Mouse (Mus musculus): Measurements from ENCODE around the gene C2cd4c. TPM values are rescaled to one million over a fixed set of nuclear protein-coding genes. Genes with fewer than 3 reads are reported as not detected.

Gene C2cd4c
- polyA plus RNA-seq, 1 experiment from 2014 or later: not detected

GRCm38 (mm10) chr10:79578891-79579290, 34.9 kb downstream of the C2cd4c start:
- Histone ChIP-seq H3K4me2 (no peak overlapping the region), H3K4me1 (ENCODE audit: insufficient read depth) (no peaks in the 10 kb centered on the region), H3K27me3 (ENCODE audit: insufficient read depth, low read length) (no peaks in the 10 kb centered on the region), H3K9ac (no peak overlapping the region), H3K27ac (ENCODE audit: low read depth) (no peak overlapping the region), H3K4me3 (ENCODE audit: low read depth, low read length) (no peak overlapping the region), H3K36me3 (ENCODE audit: insufficient read depth) (no peaks in the 10 kb centered on the region), H3K9me3 (ENCODE audit: low read depth, low read length) (no peaks in the 10 kb centered on the region)
- ATAC-seq (ENCODE audit: insufficient read depth) (no peak), DNase-seq (no peak)
- no peak for TF ChIP-seq CTCF (IDR thresholded peaks at IDR 0.05; ENCODE audit: low read depth)
- 65% methylated on average over 7 of the region's 7 CpGs for WGBS

- Histone ChIP-seq H3K36me3 (ENCODE audit: insufficient read depth) (no peaks in the 10 kb centered on the region), H3K4me1 (ENCODE audit: insufficient read depth) (no peaks in the 10 kb centered on the region), H3K27me3 (ENCODE audit: insufficient read depth, low read length) (no peaks in the 10 kb centered on the region), H3K9me3 (ENCODE audit: low read depth, low read length) (no peaks in the 10 kb centered on the region), H3K4me2 (no peak overlapping the region), H3K4me3 (ENCODE audit: low read depth, low read length) (no peak overlapping the region), H3K27ac (ENCODE audit: low read depth) (no peak overlapping the region), H3K9ac (no peak overlapping the region)
- 70% methylated on average over 9 of the region's 9 CpGs for WGBS
- ATAC-seq (ENCODE audit: insufficient read depth) (no peak), DNase-seq (no peak)
- TF ChIP-seq CTCF (IDR thresholded peaks at IDR 0.05; ENCODE audit: low read depth): no peak
Observed at GRCm38 (mm10) chr10:79578276-79578675, 35.5 kb downstream of the C2cd4c start.

- Histone ChIP-seq H3K27me3 (ENCODE audit: insufficient read depth, low read length) (no peaks in the 10 kb centered on the region), H3K4me3 (ENCODE audit: low read depth, low read length) (no peak overlapping the region), H3K27ac (ENCODE audit: low read depth) (no peak overlapping the region), H3K9ac (no peak overlapping the region), H3K36me3 (ENCODE audit: insufficient read depth) (no peaks in the 10 kb centered on the region), H3K9me3 (ENCODE audit: low read depth, low read length) (no peaks in the 10 kb centered on the region), H3K4me1 (ENCODE audit: insufficient read depth) (no peaks in the 10 kb centered on the region), H3K4me2 (no peak overlapping the region)
- no peak for ATAC-seq (ENCODE audit: insufficient read depth)
- no peak for DNase-seq
- no peak for TF ChIP-seq CTCF (IDR thresholded peaks at IDR 0.05; ENCODE audit: low read depth)
- 64% methylated on average over 4 of the region's 4 CpGs for WGBS
Observed at GRCm38 (mm10) chr10:79577376-79577775, 36.4 kb downstream of the C2cd4c start.

- DNase-seq (no peak), ATAC-seq (ENCODE audit: insufficient read depth) (no peak)
- Histone ChIP-seq H3K4me3 (ENCODE audit: low read depth, low read length) (no peak overlapping the region), H3K9me3 (ENCODE audit: low read depth, low read length) (no peaks in the 10 kb centered on the region), H3K27me3 (ENCODE audit: insufficient read depth, low read length) (no peaks in the 10 kb centered on the region), H3K4me1 (ENCODE audit: insufficient read depth) (no peaks in the 10 kb centered on the region), H3K27ac (ENCODE audit: low read depth) (no peak overlapping the region), H3K36me3 (ENCODE audit: insufficient read depth) (no peaks in the 10 kb centered on the region), H3K4me2 (no peak overlapping the region), H3K9ac (no peak overlapping the region)
- TF ChIP-seq CTCF (IDR thresholded peaks at IDR 0.05; ENCODE audit: low read depth): no peak
- WGBS: 69% methylated on average over 6 of the region's 6 CpGs
Observed at GRCm38 (mm10) chr10:79575754-79576153, 38.1 kb downstream of the C2cd4c start.

GRCm38 (mm10) chr10:79574796-79575195, 39.0 kb downstream of the C2cd4c start:
- Histone ChIP-seq H3K27me3 (ENCODE audit: insufficient read depth, low read length) (no peaks in the 10 kb centered on the region), H3K27ac (ENCODE audit: low read depth) (no peak overlapping the region), H3K9ac (no peak overlapping the region), H3K4me2 (no peak overlapping the region), H3K4me3 (ENCODE audit: low read depth, low read length) (no peak overlapping the region), H3K4me1 (ENCODE audit: insufficient read depth) (no peaks in the 10 kb centered on the region), H3K9me3 (ENCODE audit: low read depth, low read length) (no peaks in the 10 kb centered on the region), H3K36me3 (ENCODE audit: insufficient read depth) (no peaks in the 10 kb centered on the region)
- no peak for ATAC-seq (ENCODE audit: insufficient read depth)
- TF ChIP-seq CTCF (IDR thresholded peaks at IDR 0.05; ENCODE audit: low read depth): no peak
- 82% methylated on average over 6 of the region's 6 CpGs for WGBS
- no peak for DNase-seq

GRCm38 (mm10) chr10:79574350-79574749, 39.5 kb downstream of the C2cd4c start:
- TF ChIP-seq CTCF (IDR thresholded peaks at IDR 0.05; ENCODE audit: low read depth): no peak
- DNase-seq (no peak), ATAC-seq (ENCODE audit: insufficient read depth) (no peak)
- WGBS: 76% methylated on average over 8 of the region's 8 CpGs
- Histone ChIP-seq H3K27ac (ENCODE audit: low read depth) (no peak overlapping the region), H3K9me3 (ENCODE audit: low read depth, low read length) (no peaks in the 10 kb centered on the region), H3K4me2 (no peak overlapping the region), H3K9ac (no peak overlapping the region), H3K4me1 (ENCODE audit: insufficient read depth) (no peaks in the 10 kb centered on the region), H3K27me3 (ENCODE audit: insufficient read depth, low read length) (no peaks in the 10 kb centered on the region), H3K36me3 (ENCODE audit: insufficient read depth) (no peaks in the 10 kb centered on the region), H3K4me3 (ENCODE audit: low read depth, low read length) (no peak overlapping the region)

GRCm38 (mm10) chr10:79573611-79574010, 40.2 kb downstream of the C2cd4c start:
- H3K36me3 ChIP-seq (ENCODE audit: insufficient read depth): no peaks in the 10 kb centered on the region
- H3K4me2 ChIP-seq: no peak overlapping the region
- H3K27me3 ChIP-seq (ENCODE audit: insufficient read depth, low read length): no peaks in the 10 kb centered on the region
- no peaks in the 10 kb centered on the region for H3K9me3 ChIP-seq (ENCODE audit: low read depth, low read length)
- no peak for DNase-seq
- TF ChIP-seq CTCF (IDR thresholded peaks at IDR 0.05; ENCODE audit: low read depth): no peak
- no peak overlapping the region for H3K4me3 ChIP-seq (ENCODE audit: low read depth, low read length)
- no peak overlapping the region for H3K27ac ChIP-seq (ENCODE audit: low read depth)
- H3K4me1 ChIP-seq (ENCODE audit: insufficient read depth): no peaks in the 10 kb centered on the region
- no peak overlapping the region for H3K9ac ChIP-seq
- 79% methylated on average over 6 of the region's 6 CpGs for WGBS
- ATAC-seq (ENCODE audit: insufficient read depth): no peak

GRCm38 (mm10) chr10:79571314-79571713, 42.5 kb downstream of the C2cd4c start:
- Histone ChIP-seq H3K27me3 (ENCODE audit: insufficient read depth, low read length) (no peaks in the 10 kb centered on the region), H3K9ac (no peak overlapping the region), H3K4me1 (ENCODE audit: insufficient read depth) (no peaks in the 10 kb centered on the region), H3K27ac (ENCODE audit: low read depth) (no peak overlapping the region), H3K36me3 (ENCODE audit: insufficient read depth) (no peaks in the 10 kb centered on the region), H3K9me3 (ENCODE audit: low read depth, low read length) (no peaks in the 10 kb centered on the region), H3K4me3 (ENCODE audit: low read depth, low read length) (no peak overlapping the region), H3K4me2 (no peak overlapping the region)
- TF ChIP-seq CTCF (IDR thresholded peaks at IDR 0.05; ENCODE audit: low read depth): no peak
- 97% methylated on average over 2 of the region's 2 CpGs for WGBS
- DNase-seq (no peak), ATAC-seq (ENCODE audit: insufficient read depth) (no peak)

Measured in lung, embryonic 14.5 days (tissue).